Mouse (Mus musculus) heart, embryonic 16.5 days (tissue): ENCODE results near the gene Nrp1. TPM values are rescaled to one million over a fixed set of nuclear protein-coding genes. Genes with fewer than 3 reads are reported as not detected.

Experiments
- ATAC-seq: fragments of 200-750 bp; cut with Nextera tagmentation; replicated peaks from 2 replicates; pipeline ENCODE4 v1.8.0; 2017; ENCODE audit warnings: moderate number of reproducible peaks; ENCODE audit not compliant: insufficient read depth, low FRiP score; ENCODE audit errors: extremely low read depth
- H3K27ac ChIP-seq: fragments of 300-500 bp; sonication (generic); 2 replicates; pipeline ENCODE4 v1.5.1; 2014; ENCODE audit warnings: mild to moderate bottlenecking, low read length, control low read depth, moderate library complexity
- H3K27me3 ChIP-seq: fragments of 300-500 bp; sonication (generic); 2 replicates; pipeline ENCODE4 v1.6.1; 2014; ENCODE audit warnings: low read length, mixed read lengths; ENCODE audit not compliant: control insufficient read depth, insufficient read depth
- H3K36me3 ChIP-seq: fragments of 300-500 bp; sonication (generic); 2 replicates; pipeline ENCODE4 v1.6.1; 2014; ENCODE audit not compliant: control insufficient read depth, insufficient read depth
- H3K4me1 ChIP-seq: fragments of 300-500 bp; sonication (generic); 2 replicates; pipeline ENCODE4 v1.6.1; 2014; ENCODE audit warnings: low read length, mixed read lengths; ENCODE audit not compliant: control insufficient read depth, insufficient read depth
- H3K4me2 ChIP-seq: fragments of 300-500 bp; sonication (generic); 2 replicates; pipeline ENCODE4 v1.6.1; 2014; ENCODE audit warnings: low read depth, mild to moderate bottlenecking, control low read depth, low read length
- H3K4me3 ChIP-seq: fragments of 300-500 bp; sonication (generic); 2 replicates; pipeline ENCODE4 v1.5.1; 2014; ENCODE audit warnings: mild to moderate bottlenecking, control low read depth, low read length
- H3K9ac ChIP-seq: fragments of 300-500 bp; sonication (generic); 2 replicates; pipeline ENCODE4 v1.6.1; 2014; ENCODE audit warnings: low read length, control low read depth
- H3K9me3 ChIP-seq: fragments of 300-500 bp; sonication (generic); replicated peaks from 2 replicates; pipeline ENCODE4 v1.6.1; 2016; ENCODE audit warnings: low read length; ENCODE audit not compliant: control insufficient read depth
- WGBS: fragments of 180-500 bp; shearing (Covaris S2); extraction: QIAGEN DNeasy Blood & Tissue Kit; methylation state at CpG from one replicate; pipeline ENCODE4 v1.1.7; 2014; 5-methylcytosine and 5-hydroxymethylcytosine counted together
- polyA plus RNA-seq: library from polyadenylated mRNA; unstranded; fragments of >200 nt; fragmentation: Nextera tagmentation; extraction: Ambion mirVana; gene quantifications from 2 replicates; pipeline ENCODE4 v1.2.1, GENCODE M21; 2015

Nrp1 gene
- polyA plus RNA-seq, 1 experiment from 2014 or later = 159 TPM

GRCm38 (mm10) chr8:128447320-128447719 lies 88.9 kb downstream of the Nrp1 start:
- WGBS = 91% methylated on average over 3 of the region's 3 CpGs
- Histone ChIP-seq H3K4me3 (no peak overlapping the region), H3K36me3 (peaks cover 52% of the 10 kb centered on the region), H3K27me3 (no peaks in the 10 kb centered on the region), H3K4me2 (no peak overlapping the region), H3K4me1 (peaks cover 17% of the 10 kb centered on the region), H3K9me3 (no peaks in the 10 kb centered on the region), H3K9ac (no peak overlapping the region), H3K27ac (no peak overlapping the region; the same call in 1 of the 2 replicates)
- no peak for ATAC-seq

- Histone ChIP-seq H3K36me3 (peaks cover 41% of the 10 kb centered on the region), H3K9ac (peak overlapping the region; percentile 31), H3K27ac (peak overlapping the region; percentile 80), H3K27me3 (no peaks in the 10 kb centered on the region), H3K9me3 (no peaks in the 10 kb centered on the region), H3K4me1 (peaks cover 23% of the 10 kb centered on the region), H3K4me2 (no peak overlapping the region), H3K4me3 (no peak overlapping the region)
- ATAC-seq = peak; percentile 69
- WGBS = 66% methylated on average over 9 of the region's 9 CpGs
Observed at GRCm38 (mm10) chr8:128450390-128451032, 92.1 kb downstream of the Nrp1 start.

- Histone ChIP-seq H3K4me3 (no peak overlapping the region), H3K27me3 (no peaks in the 10 kb centered on the region), H3K27ac (peak overlapping the region; percentile 80), H3K4me1 (peaks cover 23% of the 10 kb centered on the region), H3K9ac (no peak overlapping the region), H3K9me3 (no peaks in the 10 kb centered on the region), H3K36me3 (peaks cover 35% of the 10 kb centered on the region), H3K4me2 (no peak overlapping the region)
- no peak for ATAC-seq
- WGBS = 13% methylated on average over 1 of the region's 1 CpGs
Observed at GRCm38 (mm10) chr8:128451121-128451520, 92.7 kb downstream of the Nrp1 start.

- Histone ChIP-seq H3K27me3 (no peaks in the 10 kb centered on the region), H3K36me3 (peaks cover 31% of the 10 kb centered on the region), H3K4me3 (no peak overlapping the region), H3K9ac (no peak overlapping the region), H3K9me3 (no peaks in the 10 kb centered on the region), H3K27ac (peak overlapping the region; percentile 41; the same call in 1 of the 2 replicates), H3K4me2 (no peak overlapping the region), H3K4me1 (peaks cover 23% of the 10 kb centered on the region)
- WGBS = 61% methylated on average over 2 of the region's 2 CpGs
- no peak for ATAC-seq
Observed at GRCm38 (mm10) chr8:128453471-128453870, 95.1 kb downstream of the Nrp1 start.

GRCm38 (mm10) chr8:128454026-128454425 lies 95.6 kb downstream of the Nrp1 start:
- H3K27ac ChIP-seq = peak overlapping the region; percentile 41; the same call in 1 of the 2 replicates

GRCm38 (mm10) chr8:128457277-128457676 lies 98.9 kb downstream of the Nrp1 start:
- no peak for ATAC-seq
- Histone ChIP-seq H3K4me3 (no peak overlapping the region), H3K9ac (no peak overlapping the region), H3K27me3 (no peaks in the 10 kb centered on the region), H3K4me1 (peaks cover 8% of the 10 kb centered on the region; the same call in 1 of the 2 replicates), H3K36me3 (peaks cover 47% of the 10 kb centered on the region), H3K4me2 (no peak overlapping the region), H3K27ac (no peak overlapping the region), H3K9me3 (no peaks in the 10 kb centered on the region)
- 70% methylated on average over 2 of the region's 2 CpGs for whole genome bisulfite sequencing

More at GRCm38 (mm10) chr8:128454026-128454425, 95.6 kb downstream of the Nrp1 start:
- Histone ChIP-seq H3K4me2 (no peak overlapping the region), H3K9me3 (no peaks in the 10 kb centered on the region), H3K4me3 (no peak overlapping the region), H3K36me3 (peaks cover 34% of the 10 kb centered on the region), H3K4me1 (peaks cover 23% of the 10 kb centered on the region), H3K9ac (no peak overlapping the region), H3K27me3 (no peaks in the 10 kb centered on the region)
- ATAC-seq = no peak
- WGBS = 64% methylated on average over 3 of the region's 3 CpGs

GRCm38 (mm10) chr8:128459704-128460103 lies 101.3 kb downstream of the Nrp1 start:
- no peaks in the 10 kb centered on the region for H3K27me3 ChIP-seq
- 59% methylated on average over 1 of the region's 1 CpGs for WGBS
- H3K4me1 ChIP-seq = no peaks in the 10 kb centered on the region; the same call in 1 of the 2 replicates
- no peak overlapping the region for H3K27ac ChIP-seq
- no peaks in the 10 kb centered on the region for H3K9me3 ChIP-seq
- ATAC-seq = no peak
- H3K4me2 ChIP-seq = no peak overlapping the region
- no peak overlapping the region for H3K4me3 ChIP-seq
- no peak overlapping the region for H3K9ac ChIP-seq
- peaks cover 53% of the 10 kb centered on the region for H3K36me3 ChIP-seq

- Histone ChIP-seq H3K4me3 (no peak overlapping the region), H3K4me1 (peaks cover 4% of the 10 kb centered on the region), H3K27ac (no peak overlapping the region), H3K36me3 (peaks cover 67% of the 10 kb centered on the region), H3K27me3 (no peaks in the 10 kb centered on the region), H3K9me3 (no peaks in the 10 kb centered on the region), H3K4me2 (no peak overlapping the region), H3K9ac (no peak overlapping the region)
- ATAC-seq = no peak
Observed at GRCm38 (mm10) chr8:128461716-128462115, 103.3 kb downstream of the Nrp1 start.

- no peak overlapping the region for H3K4me3 ChIP-seq
- H3K27ac ChIP-seq = no peak overlapping the region
- no peak overlapping the region for H3K4me2 ChIP-seq
- no peaks in the 10 kb centered on the region for H3K9me3 ChIP-seq
- ATAC-seq = no peak
- H3K36me3 ChIP-seq = peaks cover 67% of the 10 kb centered on the region
- H3K27me3 ChIP-seq = no peaks in the 10 kb centered on the region
- no peak overlapping the region for H3K9ac ChIP-seq
- H3K4me1 ChIP-seq = peaks cover 4% of the 10 kb centered on the region
Observed at GRCm38 (mm10) chr8:128463162-128463561, 104.8 kb downstream of the Nrp1 start.
